Mouse (Mus musculus) brain, embryonic 14.5 days (tissue): Measurements from ENCODE around the gene Adcy5.

ENCODE experiments used
- CTCF ChIP-seq: fragments of 200-500 bp; IDR thresholded peaks from 2 replicates; pipeline ENCODE4 v1.5.1; 2012; ENCODE audit warnings: inconsistent platforms, mild to moderate bottlenecking, moderate library complexity, borderline replicate concordance; ENCODE audit not compliant: insufficient read depth, insufficient read length; ENCODE audit errors: extremely low read depth
- POLR2A ChIP-seq: fragments of 200-500 bp; IDR thresholded peaks from 2 replicates; pipeline ENCODE4 v1.6.1; 2012; ENCODE audit warnings: mild to moderate bottlenecking, inconsistent platforms, borderline replicate concordance; ENCODE audit not compliant: poor library complexity, insufficient read depth, insufficient read length, severe bottlenecking; ENCODE audit errors: extremely low read depth

DNA sequence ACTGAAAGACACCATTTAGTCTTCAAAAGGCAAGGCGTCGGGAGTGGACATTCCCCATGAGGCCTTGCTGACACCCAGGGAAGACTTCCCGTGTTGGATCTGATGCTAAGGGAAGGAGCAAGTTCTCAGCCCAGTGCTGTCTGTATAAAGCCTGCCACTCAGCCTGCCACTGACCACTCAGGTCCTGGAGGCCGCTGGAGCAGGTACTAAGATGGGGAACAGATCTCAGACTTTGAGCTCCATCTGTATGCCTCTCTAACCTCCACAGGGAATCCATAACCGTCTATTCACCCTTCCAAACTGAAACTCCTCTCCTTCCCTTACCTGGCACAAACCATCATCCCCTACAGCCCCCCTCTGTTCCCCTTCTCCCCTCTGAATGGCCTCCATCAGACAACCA is 41.2 kb upstream of the Adcy5 start:
- TF ChIP-seq POLR2A = no peak
- no peak for TF ChIP-seq CTCF
